Mouse (Mus musculus): ENCODE measurements around the gene Ptger3. TPM values are rescaled to one million over a fixed set of nuclear protein-coding genes. Genes with fewer than 3 reads are reported as not detected.
A peak's percentile ranks its signal among the peaks of the same experiment; 100 is the strongest.

Ptger3 gene
- total and polyA plus RNA-seq, 2 experiments from 2014 or later = 9.0 to 16.5 TPM

DNA sequence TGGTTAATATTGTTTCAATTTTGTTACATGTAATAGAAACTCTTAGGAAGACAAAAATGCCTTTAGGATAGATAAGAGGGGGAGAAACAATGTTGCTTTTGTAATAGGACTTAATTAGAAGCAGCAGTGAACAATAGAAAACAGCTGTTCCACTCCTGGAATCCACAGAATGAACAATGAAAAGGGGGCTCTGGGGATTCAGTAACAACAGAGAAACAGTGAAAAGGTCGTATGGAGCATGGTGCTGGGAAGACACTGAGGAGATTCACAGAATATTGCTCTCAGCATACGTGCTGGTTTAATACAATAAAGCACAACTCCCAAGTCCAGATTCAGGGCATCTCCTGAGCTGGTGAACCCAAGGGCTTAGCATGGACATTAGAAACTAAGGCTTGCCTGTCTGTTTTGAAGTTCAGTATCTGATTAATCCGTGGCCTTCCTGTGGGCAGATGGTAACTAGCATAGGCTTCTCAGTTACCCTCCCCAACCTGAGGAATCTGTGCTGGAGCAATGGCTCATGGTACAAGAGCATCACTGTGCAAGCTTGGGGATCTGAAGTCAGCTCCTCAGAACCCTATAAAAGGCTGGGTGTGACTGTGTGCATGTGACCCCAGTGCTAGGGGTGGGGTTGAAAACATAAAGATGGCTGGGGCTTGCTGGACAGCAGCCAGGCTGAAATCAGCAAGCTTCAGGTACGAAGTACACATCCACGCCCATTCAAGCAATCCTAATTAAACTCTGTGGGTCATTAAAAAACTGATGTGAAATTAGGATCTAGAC is 16.1 kb downstream of the Ptger3 start:
- Histone ChIP-seq H3K27me3 (ENCODE audit: insufficient read depth, low read length) (no peaks in the 10 kb centered on the region), H3K4me1 (ENCODE audit: insufficient read depth, low read length) (no peaks in the 10 kb centered on the region), H3K4me3 (ENCODE audit: low read length) (no peak overlapping the region), H3K27ac (no peak overlapping the region), H3K36me3 (ENCODE audit: insufficient read depth, low read length) (no peaks in the 10 kb centered on the region), H3K4me2 (ENCODE audit: low read depth, low read length) (no peak overlapping the region), H3K9me3 (ENCODE audit: low read length) (no peaks in the 10 kb centered on the region), H3K9ac (replicated peaks; ENCODE audit: low read length) (no peak overlapping the region)
- TF ChIP-seq CTCF (IDR thresholded peaks at IDR 0.05; ENCODE audit: low read depth) = no peak
- ATAC-seq (no peak), DNase-seq (ENCODE audit: low spot score) (peak; percentile 20)
- 44% methylated on average over 5 of the region's 5 CpGs for WGBS

DNA sequence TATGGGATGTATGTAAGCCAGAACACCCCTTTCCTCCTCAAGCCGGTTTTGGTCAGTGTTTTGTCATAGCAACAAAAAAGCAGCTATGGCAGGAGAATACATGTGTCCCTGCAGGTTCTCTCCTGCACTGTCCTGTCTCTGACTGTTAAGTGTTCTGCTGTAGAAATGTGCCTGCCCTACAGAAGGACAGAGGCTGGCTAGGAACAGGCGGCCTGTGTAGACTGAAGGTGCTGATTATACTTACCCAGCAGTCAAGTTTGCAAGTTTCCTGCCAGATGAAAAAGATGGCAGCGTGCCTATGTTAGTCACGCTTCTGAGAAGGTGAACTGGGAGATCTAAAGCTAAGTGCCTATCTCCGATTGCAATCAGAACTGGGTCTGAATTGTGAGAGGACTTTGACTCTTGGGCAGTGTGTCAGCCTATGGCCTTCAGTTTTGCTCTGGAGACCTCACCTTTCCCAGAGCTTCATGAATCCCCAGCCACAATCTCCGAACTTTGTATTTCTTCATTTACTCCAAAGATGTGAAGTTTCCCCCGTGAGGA is 31.2 kb downstream of the Ptger3 start:
- TF ChIP-seq CTCF (IDR thresholded peaks at IDR 0.05; ENCODE audit: low read depth) = no peak
- no peak overlapping the region for H3K9ac ChIP-seq (replicated peaks; ENCODE audit: low read length)
- H3K27ac ChIP-seq = no peak overlapping the region
- 71% methylated on average over 7 of the region's 7 CpGs for WGBS
- H3K36me3 ChIP-seq (ENCODE audit: insufficient read depth, low read length) = no peaks in the 10 kb centered on the region
- H3K4me1 ChIP-seq (ENCODE audit: insufficient read depth, low read length) = no peaks in the 10 kb centered on the region
- no peak overlapping the region for H3K4me2 ChIP-seq (ENCODE audit: low read depth, low read length)
- ATAC-seq (no peak), DNase-seq (ENCODE audit: low spot score) (peak; percentile 1)
- no peaks in the 10 kb centered on the region for H3K9me3 ChIP-seq (ENCODE audit: low read length)
- H3K27me3 ChIP-seq (ENCODE audit: insufficient read depth, low read length) = no peaks in the 10 kb centered on the region
- no peak overlapping the region for H3K4me3 ChIP-seq (ENCODE audit: low read length)

- no peak overlapping the region for H3K9ac ChIP-seq (replicated peaks; ENCODE audit: low read length)
- H3K4me3 ChIP-seq (ENCODE audit: low read length) = no peak overlapping the region
- no peak for ATAC-seq
- no peaks in the 10 kb centered on the region for H3K9me3 ChIP-seq (ENCODE audit: low read length)
- no peaks in the 10 kb centered on the region for H3K27me3 ChIP-seq (ENCODE audit: insufficient read depth, low read length)
- WGBS = 84% methylated on average over 6 of the region's 6 CpGs
- no peak for DNase-seq (ENCODE audit: low spot score)
- H3K4me2 ChIP-seq (ENCODE audit: low read depth, low read length) = no peak overlapping the region
- no peak overlapping the region for H3K27ac ChIP-seq
- H3K4me1 ChIP-seq (ENCODE audit: insufficient read depth, low read length) = no peaks in the 10 kb centered on the region
- H3K36me3 ChIP-seq (ENCODE audit: insufficient read depth, low read length) = no peaks in the 10 kb centered on the region
- no peak for TF ChIP-seq CTCF (IDR thresholded peaks at IDR 0.05; ENCODE audit: low read depth)
Observed at GRCm38 (mm10) chr3:157604684-157605410, 38.2 kb downstream of the Ptger3 start.

- Histone ChIP-seq H3K4me1 (ENCODE audit: insufficient read depth, low read length) (no peaks in the 10 kb centered on the region), H3K4me2 (ENCODE audit: low read depth, low read length) (no peak overlapping the region), H3K9me3 (ENCODE audit: low read length) (no peaks in the 10 kb centered on the region), H3K27ac (no peak overlapping the region), H3K27me3 (ENCODE audit: insufficient read depth, low read length) (no peaks in the 10 kb centered on the region), H3K36me3 (ENCODE audit: insufficient read depth, low read length) (no peaks in the 10 kb centered on the region), H3K4me3 (ENCODE audit: low read length) (no peak overlapping the region), H3K9ac (replicated peaks; ENCODE audit: low read length) (no peak overlapping the region)
- no peak for DNase-seq (ENCODE audit: low spot score)
- TF ChIP-seq CTCF (IDR thresholded peaks at IDR 0.05; ENCODE audit: low read depth) = no peak
- ATAC-seq = no peak
Observed at GRCm38 (mm10) chr3:157605411-157605740, 38.7 kb downstream of the Ptger3 start.

GRCm38 (mm10) chr3:157613542-157613941 is 46.9 kb downstream of the Ptger3 start:
- Histone ChIP-seq H3K9ac (replicated peaks; ENCODE audit: low read length) (no peak overlapping the region), H3K9me3 (ENCODE audit: low read length) (no peaks in the 10 kb centered on the region), H3K4me1 (ENCODE audit: insufficient read depth, low read length) (no peaks in the 10 kb centered on the region), H3K36me3 (ENCODE audit: insufficient read depth, low read length) (no peaks in the 10 kb centered on the region), H3K4me3 (ENCODE audit: low read length) (no peak overlapping the region), H3K4me2 (ENCODE audit: low read depth, low read length) (no peak overlapping the region), H3K27me3 (ENCODE audit: insufficient read depth, low read length) (no peaks in the 10 kb centered on the region), H3K27ac (no peak overlapping the region)
- no peak for DNase-seq (ENCODE audit: low spot score)
- TF ChIP-seq CTCF (IDR thresholded peaks at IDR 0.05; ENCODE audit: low read depth) = no peak
- 57% methylated on average over 1 of the region's 1 CpGs for WGBS
- ATAC-seq = no peak

DNA sequence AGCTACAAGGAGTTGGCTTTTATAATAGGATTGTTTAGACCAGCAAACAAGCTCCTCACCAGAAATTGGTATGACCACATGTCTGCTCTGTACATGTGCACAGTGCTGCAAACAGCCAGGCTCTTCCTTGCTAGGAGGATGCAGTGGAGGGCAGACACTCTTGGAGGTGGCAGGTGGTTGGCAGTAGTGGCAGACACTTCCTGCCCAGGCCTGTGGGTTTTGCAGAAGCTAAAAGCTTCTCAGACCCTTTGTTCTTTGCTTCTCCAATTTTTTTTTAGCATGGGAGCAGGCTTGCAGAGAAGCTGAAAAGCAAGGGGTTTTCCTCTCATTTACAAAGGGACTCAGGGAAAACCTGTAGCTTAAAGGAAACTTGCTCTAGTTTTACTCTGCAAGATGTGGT is 50.3 kb downstream of the Ptger3 start:
- Histone ChIP-seq H3K9ac (replicated peaks; ENCODE audit: low read length) (no peak overlapping the region), H3K36me3 (ENCODE audit: insufficient read depth, low read length) (no peaks in the 10 kb centered on the region), H3K27ac (no peak overlapping the region), H3K4me3 (ENCODE audit: low read length) (no peak overlapping the region), H3K4me1 (ENCODE audit: insufficient read depth, low read length) (no peaks in the 10 kb centered on the region), H3K27me3 (ENCODE audit: insufficient read depth, low read length) (no peaks in the 10 kb centered on the region), H3K4me2 (ENCODE audit: low read depth, low read length) (no peak overlapping the region), H3K9me3 (ENCODE audit: low read length) (no peaks in the 10 kb centered on the region)
- ATAC-seq = no peak
- DNase-seq (ENCODE audit: low spot score) = no peak
- no peak for TF ChIP-seq CTCF (IDR thresholded peaks at IDR 0.05; ENCODE audit: low read depth)

DNA sequence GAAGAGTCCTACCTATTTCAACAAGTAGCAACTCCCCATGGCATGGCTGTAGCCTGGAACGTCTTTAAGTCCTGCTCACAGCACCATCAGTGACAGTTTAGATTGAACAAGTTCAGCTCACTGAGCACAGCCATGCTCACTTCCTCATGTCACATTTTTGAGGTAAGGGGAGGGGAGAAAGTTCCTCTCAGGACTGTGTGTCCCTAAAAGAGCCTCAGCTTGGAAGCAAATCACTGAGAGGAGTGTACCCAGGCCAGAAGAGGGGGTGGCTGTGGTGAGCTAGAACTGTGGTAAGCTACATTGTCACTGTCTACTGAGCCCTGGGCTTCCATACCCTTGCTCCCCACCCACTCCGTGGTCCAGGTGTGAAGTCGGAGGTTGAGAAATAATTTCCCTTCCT is 60.7 kb downstream of the Ptger3 start:
- TF ChIP-seq CTCF (IDR thresholded peaks at IDR 0.05; ENCODE audit: low read depth) = no peak
- ATAC-seq (no peak), DNase-seq (ENCODE audit: low spot score) (no peak)
- no peaks in the 10 kb centered on the region for H3K4me1 ChIP-seq (ENCODE audit: insufficient read depth, low read length)
- H3K36me3 ChIP-seq (ENCODE audit: insufficient read depth, low read length) = no peaks in the 10 kb centered on the region
- H3K27ac ChIP-seq = no peak overlapping the region
- no peak overlapping the region for H3K4me3 ChIP-seq (ENCODE audit: low read length)
- no peaks in the 10 kb centered on the region for H3K27me3 ChIP-seq (ENCODE audit: insufficient read depth, low read length)
- no peak overlapping the region for H3K4me2 ChIP-seq (ENCODE audit: low read depth, low read length)
- WGBS = 81% methylated on average over 3 of the region's 3 CpGs
- H3K9ac ChIP-seq (replicated peaks; ENCODE audit: low read length) = no peak overlapping the region
- H3K9me3 ChIP-seq (ENCODE audit: low read length) = no peaks in the 10 kb centered on the region
